Mouse (Mus musculus) C2C12 (cell line): ENCODE data around the gene Dennd6a. TPM values are rescaled to one million over a fixed set of nuclear protein-coding genes. Genes with fewer than 3 reads are reported as not detected.

ENCODE experiments used
- H3K27me3 ChIP-seq: one replicate; pipeline ENCODE4 v1.6.1; 2011; ENCODE audit not compliant: control insufficient read depth, insufficient read depth, insufficient read length
- H3K36me3 ChIP-seq: one replicate; pipeline ENCODE4 v1.6.1; 2011; ENCODE audit not compliant: control insufficient read depth, insufficient read depth
- H3K4me3 ChIP-seq: one replicate; pipeline ENCODE4 v1.5.1; 2011; ENCODE audit warnings: mild to moderate bottlenecking, control low read depth; ENCODE audit not compliant: poor library complexity, insufficient read depth, severe bottlenecking
- H3K79me2 ChIP-seq: one replicate; pipeline ENCODE4 v1.6.1; 2011; ENCODE audit not compliant: control insufficient read depth, insufficient read depth
- H3K79me3 ChIP-seq: one replicate; pipeline ENCODE4 v1.6.1; 2011; ENCODE audit warnings: low read depth, control low read depth
- H3ac ChIP-seq: one replicate; pipeline ENCODE3; 2011; ENCODE audit warnings: low read depth; ENCODE audit not compliant: control insufficient read depth, insufficient read length
- CEBPB ChIP-seq: IDR thresholded peaks from one replicate; pipeline ENCODE4 v1.6.1; 2011; ENCODE audit warnings: low read depth, mild to moderate bottlenecking, control low read depth, moderate library complexity
- CTCF ChIP-seq: IDR thresholded peaks from one replicate; pipeline ENCODE4 v1.5.1; 2011; ENCODE audit not compliant: control insufficient read depth, insufficient read depth, insufficient read length
- FOSL1 ChIP-seq: IDR thresholded peaks from one replicate; pipeline ENCODE4 v1.8.0; 2011; ENCODE audit warnings: mild to moderate bottlenecking, low read length; ENCODE audit not compliant: poor library complexity, insufficient read depth, severe bottlenecking
- MAX ChIP-seq: IDR thresholded peaks from one replicate; pipeline ENCODE4 v1.6.1; 2011; ENCODE audit warnings: mild to moderate bottlenecking, control low read depth
- MYOD1 ChIP-seq: IDR thresholded peaks from one replicate; pipeline ENCODE4 v1.6.1; 2011; ENCODE audit warnings: low read depth; ENCODE audit not compliant: control insufficient read depth, insufficient read length
- MYOG ChIP-seq: IDR thresholded peaks from one replicate; pipeline ENCODE4 v1.6.1; 2011; ENCODE audit not compliant: control insufficient read depth, insufficient read length; ENCODE audit errors: extremely low read depth
- USF1 ChIP-seq: IDR thresholded peaks from one replicate; pipeline ENCODE4 v1.6.1; 2011; ENCODE audit warnings: low read depth, mild to moderate bottlenecking, control low read depth, moderate library complexity
- polyA plus RNA-seq: library from polyadenylated mRNA; unstranded; fragments of >200 nt; fragmentation: generic; extraction: Trizol; gene quantifications from one replicate; pipeline ENCODE4 v1.2.1, GENCODE M21; 2012; ENCODE audit warnings: missing spikeins

The Dennd6a gene
- polyA plus RNA-seq, 1 experiment: 3.7 TPM

DNA sequence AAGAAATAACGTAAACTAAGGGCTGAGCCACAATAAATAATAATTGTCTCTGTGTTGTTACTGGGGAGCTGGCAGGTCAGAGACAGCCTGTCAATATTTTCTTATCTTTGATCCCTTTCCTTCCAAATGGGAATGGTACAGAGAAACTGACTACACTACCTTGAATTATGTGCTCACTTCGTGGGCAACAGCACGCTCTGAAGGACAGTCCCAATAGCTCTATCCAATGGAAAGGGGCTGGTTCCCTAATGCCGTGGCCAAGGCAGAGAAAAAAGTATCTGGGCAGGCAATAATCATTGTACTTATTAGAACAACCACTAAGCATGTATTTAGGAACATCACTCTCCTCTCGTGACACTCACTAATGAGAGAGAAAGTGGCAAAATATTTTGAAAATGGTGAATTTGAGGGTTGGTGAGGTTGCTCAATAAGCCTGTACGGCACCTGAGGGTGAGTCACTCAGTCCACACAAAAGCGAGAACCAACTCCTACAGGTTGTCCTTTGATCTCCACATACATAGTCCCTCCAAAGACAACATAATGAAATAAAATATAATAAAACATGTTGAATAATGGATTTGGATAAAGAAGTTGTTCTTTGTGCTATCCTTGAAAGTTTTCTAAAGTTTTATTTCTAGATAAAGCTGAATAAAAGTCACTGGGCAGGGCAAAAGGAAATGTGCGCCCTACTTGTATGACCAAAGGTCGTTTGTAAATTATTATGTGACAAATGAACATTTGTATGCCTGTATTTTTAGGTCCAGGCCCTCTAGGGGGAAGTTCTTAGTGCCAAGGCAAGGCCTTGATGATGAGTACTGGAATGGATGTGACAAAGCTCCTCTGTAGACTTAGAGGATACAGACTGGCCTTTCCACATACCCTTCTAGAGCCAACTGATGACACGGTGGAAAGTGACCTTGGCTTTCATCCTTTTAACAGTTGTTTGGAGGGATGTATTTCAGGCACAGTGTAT lies 25.9 kb upstream of the Dennd6a start:
- Histone ChIP-seq H3K4me3 (no peak overlapping the region), H3K27me3 (no peaks in the 10 kb centered on the region), H3ac (no peak overlapping the region), H3K36me3 (no peaks in the 10 kb centered on the region), H3K79me3 (no peaks in the 10 kb centered on the region), H3K79me2 (no peaks in the 10 kb centered on the region)
- TF ChIP-seq MYOG (no peak), CEBPB (no peak), MAX (no peak), MYOD1 (no peak), FOSL1 (no peak), CTCF (no peak), USF1 (no peak)

DNA sequence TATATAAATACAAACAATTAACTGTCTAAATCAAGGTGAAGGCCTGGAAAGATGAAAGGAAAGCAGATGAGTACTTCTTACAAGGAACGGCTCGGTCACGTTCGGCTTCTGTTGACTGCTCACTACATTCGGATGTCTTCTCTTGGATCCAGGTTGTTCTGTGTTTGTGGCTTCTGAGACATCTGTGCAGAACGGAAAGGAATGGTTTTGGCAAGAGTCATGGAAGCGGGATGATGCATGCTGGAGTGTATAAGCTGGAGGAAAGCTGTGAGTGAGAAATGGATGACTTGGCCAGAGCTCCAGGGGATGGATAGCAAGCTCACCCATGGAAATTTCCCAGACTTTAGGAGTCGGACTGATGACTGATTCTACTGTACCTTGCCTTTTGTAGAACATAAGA lies 22.9 kb upstream of the Dennd6a start:
- Histone ChIP-seq H3K36me3 (no peaks in the 10 kb centered on the region), H3K27me3 (no peaks in the 10 kb centered on the region), H3ac (no peak overlapping the region), H3K79me2 (no peaks in the 10 kb centered on the region), H3K79me3 (no peaks in the 10 kb centered on the region), H3K4me3 (no peak overlapping the region)
- TF ChIP-seq CEBPB: no peak
- TF ChIP-seq MYOD1: no peak
- TF ChIP-seq CTCF: no peak
- no peak for TF ChIP-seq MAX
- TF ChIP-seq FOSL1: no peak
- no peak for TF ChIP-seq USF1
- no peak for TF ChIP-seq MYOG

DNA sequence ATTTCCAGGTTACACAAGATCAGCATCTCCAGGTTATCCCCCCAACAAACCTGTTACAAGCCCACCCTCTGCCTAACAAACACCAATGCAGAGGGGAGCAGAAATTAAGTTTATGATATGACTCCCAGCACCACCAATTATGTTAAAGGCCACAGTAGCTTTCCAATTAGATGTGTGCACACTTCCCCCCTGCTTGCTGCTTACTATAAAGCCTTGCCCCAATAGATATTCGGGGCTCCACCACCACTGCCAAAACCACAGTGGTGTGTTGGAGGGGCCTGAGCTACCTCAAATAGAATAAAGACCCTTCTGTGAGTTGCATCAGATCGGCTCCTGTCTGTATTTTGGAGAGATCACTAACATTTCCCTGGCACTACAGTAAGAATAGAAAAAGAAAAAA lies 21.2 kb upstream of the Dennd6a start:
- H3K79me2 ChIP-seq: no peaks in the 10 kb centered on the region
- TF ChIP-seq CTCF (no peak), FOSL1 (no peak), MAX (no peak), CEBPB (no peak), USF1 (no peak), MYOG (no peak), MYOD1 (no peak)

DNA sequence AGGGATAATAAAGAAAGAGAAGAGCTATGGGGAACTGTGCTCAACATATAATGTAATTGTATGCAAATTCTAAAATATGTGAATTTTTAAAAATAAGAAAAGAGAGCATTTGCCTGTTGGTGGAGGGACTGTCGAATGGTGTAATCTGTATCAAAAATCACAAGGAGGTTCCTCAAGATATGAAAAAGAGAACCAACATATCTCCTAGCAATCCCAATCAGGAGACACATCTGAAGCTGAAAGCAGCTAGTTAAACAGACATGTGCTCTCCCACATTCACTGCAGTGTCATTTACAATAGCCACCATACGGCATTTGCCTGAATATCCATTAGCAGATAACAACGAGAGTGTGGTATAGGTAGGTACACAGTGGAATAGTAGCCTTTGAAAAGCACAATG lies 20.8 kb upstream of the Dennd6a start:
- no peaks in the 10 kb centered on the region for H3K27me3 ChIP-seq
- no peak for TF ChIP-seq MYOG
- no peak for TF ChIP-seq USF1
- no peak for TF ChIP-seq FOSL1
- no peak for TF ChIP-seq MAX
- no peak for TF ChIP-seq CTCF
- no peak for TF ChIP-seq MYOD1
- no peak for TF ChIP-seq CEBPB
- H3K79me2 ChIP-seq: no peaks in the 10 kb centered on the region
- no peaks in the 10 kb centered on the region for H3K79me3 ChIP-seq
- H3ac ChIP-seq: no peak overlapping the region
- no peak overlapping the region for H3K4me3 ChIP-seq
- H3K36me3 ChIP-seq: no peaks in the 10 kb centered on the region

More for the DNA sequence above, 21.2 kb upstream of the Dennd6a start:
- no peak overlapping the region for H3K4me3 ChIP-seq
- H3K27me3 ChIP-seq: no peaks in the 10 kb centered on the region
- no peak overlapping the region for H3ac ChIP-seq
- no peaks in the 10 kb centered on the region for H3K79me3 ChIP-seq
- no peaks in the 10 kb centered on the region for H3K36me3 ChIP-seq

DNA sequence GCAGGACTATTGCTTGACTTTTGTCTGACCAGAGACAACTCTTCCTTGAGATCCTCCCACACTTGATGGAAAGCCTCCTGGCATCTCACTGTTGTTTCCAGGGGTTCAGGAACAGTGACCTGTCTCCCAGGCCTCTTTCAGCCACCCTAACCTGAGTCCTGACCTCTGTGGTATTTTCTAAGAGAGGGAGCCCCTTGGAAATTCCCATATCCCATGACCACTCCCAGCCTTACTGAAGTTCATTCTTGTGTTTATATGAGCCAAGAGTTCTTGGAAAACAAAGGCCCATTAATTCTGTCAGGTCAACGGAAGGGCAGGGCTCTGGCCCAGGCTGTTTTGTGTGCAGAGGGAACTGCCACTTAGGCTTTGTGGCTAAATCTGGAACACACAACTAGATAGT lies 16.1 kb upstream of the Dennd6a start:
- Histone ChIP-seq H3K79me3 (no peaks in the 10 kb centered on the region), H3ac (no peak overlapping the region), H3K4me3 (no peak overlapping the region), H3K27me3 (no peaks in the 10 kb centered on the region), H3K36me3 (no peaks in the 10 kb centered on the region), H3K79me2 (no peaks in the 10 kb centered on the region)
- no peak for TF ChIP-seq MAX
- no peak for TF ChIP-seq MYOD1
- no peak for TF ChIP-seq CEBPB
- TF ChIP-seq CTCF: no peak
- TF ChIP-seq FOSL1: no peak
- no peak for TF ChIP-seq MYOG
- TF ChIP-seq USF1: no peak

DNA sequence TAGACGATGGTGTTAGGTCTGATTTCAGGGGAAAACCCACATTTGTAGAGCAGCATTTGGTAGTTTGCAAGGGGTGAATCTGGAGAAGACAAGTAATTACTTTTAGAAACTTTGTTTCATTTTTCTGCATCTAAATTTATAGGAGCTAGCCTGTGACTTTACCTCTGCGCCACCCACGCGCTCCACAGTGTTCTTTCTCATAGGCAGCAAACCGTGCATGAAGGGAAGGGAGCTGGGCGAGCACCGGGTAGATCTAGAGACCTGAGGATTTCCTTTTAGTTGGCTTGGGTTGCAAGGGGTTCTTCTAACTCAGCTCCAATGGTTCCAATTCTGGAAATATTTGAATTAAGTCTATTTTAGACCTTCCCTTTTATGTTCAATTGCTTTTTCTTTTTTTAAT lies 15.1 kb upstream of the Dennd6a start:
- Histone ChIP-seq H3K36me3 (no peaks in the 10 kb centered on the region), H3K4me3 (no peak overlapping the region), H3K27me3 (no peaks in the 10 kb centered on the region), H3ac (no peak overlapping the region), H3K79me2 (no peaks in the 10 kb centered on the region), H3K79me3 (no peaks in the 10 kb centered on the region)
- TF ChIP-seq MYOG (no peak), USF1 (no peak), CTCF (no peak)
